Mouse (Mus musculus) thymus, adult 2 months (tissue): Measurements from ENCODE around the gene Bid. TPM values are rescaled to one million over a fixed set of nuclear protein-coding genes. Genes with fewer than 3 reads are reported as not detected.
A peak's percentile ranks its signal among the peaks of the same experiment; 100 is the strongest.
"Not testable (repeated sequence)": the region's sequence is repeated elsewhere in the genome, so short reads cannot be mapped to it uniquely, and the experiment has no call there.

ENCODE experiments used
- DNase-seq: peaks from one replicate; pipeline ENCODE4 v3.0.0; 2021
- H3K27ac ChIP-seq: fragments of 200-500 bp; 2 replicates; pipeline ENCODE4 v1.5.1; 2012; ENCODE audit warnings: low read length, control low read depth; ENCODE audit not compliant: control insufficient read depth, insufficient read depth
- H3K27me3 ChIP-seq: fragments of 200-500 bp; 2 replicates; pipeline ENCODE4 v1.6.1; 2012; ENCODE audit warnings: mild to moderate bottlenecking, low read length, moderate library complexity, mixed read lengths; ENCODE audit not compliant: control insufficient read depth, insufficient read depth
- H3K36me3 ChIP-seq: fragments of 200-500 bp; 2 replicates; pipeline ENCODE4 v1.6.1; 2012; ENCODE audit warnings: mild to moderate bottlenecking, low read length, moderate library complexity; ENCODE audit not compliant: control insufficient read depth, insufficient read depth
- H3K4me1 ChIP-seq: fragments of 200-500 bp; replicated peaks from 2 replicates; pipeline ENCODE4 v1.6.1; 2012; ENCODE audit warnings: low read length; ENCODE audit not compliant: control insufficient read depth, insufficient read depth
- H3K4me3 ChIP-seq: fragments of 200-500 bp; 2 replicates; pipeline ENCODE4 v1.5.1; 2012; ENCODE audit warnings: mild to moderate bottlenecking, low read length, control low read depth, moderate library complexity; ENCODE audit not compliant: control insufficient read depth, insufficient read depth
- CTCF ChIP-seq: fragments of 200-500 bp; IDR thresholded peaks from 2 replicates; pipeline ENCODE4 v1.5.1; 2012; ENCODE audit warnings: mild to moderate bottlenecking, control low read depth, low read length, moderate library complexity, borderline replicate concordance; ENCODE audit not compliant: control insufficient read depth, poor library complexity, insufficient read depth; ENCODE audit errors: extremely low read depth
- POLR2A ChIP-seq: fragments of 200-500 bp; IDR thresholded peaks from 2 replicates; pipeline ENCODE4 v1.6.1; 2012; ENCODE audit warnings: mild to moderate bottlenecking, low read length, control low read depth, moderate library complexity; ENCODE audit not compliant: control insufficient read depth, poor library complexity, insufficient read depth; ENCODE audit errors: extremely low read depth
- WGBS: fragments of 180-500 bp; shearing (Covaris S2); methylation state at CpG from one replicate; pipeline ENCODE4 v1.1.7; 2018; 5-methylcytosine and 5-hydroxymethylcytosine counted together
- polyA plus RNA-seq: library from polyadenylated mRNA; depleted of rRNA; stranded (reverse); fragments of >200 nt; gene quantifications from 2 replicates; pipeline ENCODE4 v1.2.3, GENCODE M21; 2012

Gene Bid
- polyA plus RNA-seq, 1 experiment: 36.5 TPM

- Histone ChIP-seq H3K27me3 (no peaks in the 10 kb centered on the region), H3K4me3 (no peak overlapping the region), H3K4me1 (peaks cover 50% of the 10 kb centered on the region), H3K27ac (no peak overlapping the region), H3K36me3 (no peaks in the 10 kb centered on the region)
- WGBS: 95% methylated on average over 3 of the region's 3 CpGs
- DNase-seq: no peak
- TF ChIP-seq POLR2A (no peak), CTCF (no peak)
Measured at GRCm38 (mm10) chr6:120927765-120928164, 11.1 kb upstream of the Bid start.

- no peak overlapping the region for H3K4me3 ChIP-seq
- no peak overlapping the region for H3K27ac ChIP-seq
- TF ChIP-seq POLR2A: no peak
- TF ChIP-seq CTCF: no peak
- WGBS: 93% methylated on average over 2 of the region's 2 CpGs
- no peak for DNase-seq
- H3K4me1 ChIP-seq: peaks cover 41% of the 10 kb centered on the region
- no peaks in the 10 kb centered on the region for H3K36me3 ChIP-seq
- no peaks in the 10 kb centered on the region for H3K27me3 ChIP-seq
Measured at GRCm38 (mm10) chr6:120926880-120927279, 10.2 kb upstream of the Bid start.

DNA sequence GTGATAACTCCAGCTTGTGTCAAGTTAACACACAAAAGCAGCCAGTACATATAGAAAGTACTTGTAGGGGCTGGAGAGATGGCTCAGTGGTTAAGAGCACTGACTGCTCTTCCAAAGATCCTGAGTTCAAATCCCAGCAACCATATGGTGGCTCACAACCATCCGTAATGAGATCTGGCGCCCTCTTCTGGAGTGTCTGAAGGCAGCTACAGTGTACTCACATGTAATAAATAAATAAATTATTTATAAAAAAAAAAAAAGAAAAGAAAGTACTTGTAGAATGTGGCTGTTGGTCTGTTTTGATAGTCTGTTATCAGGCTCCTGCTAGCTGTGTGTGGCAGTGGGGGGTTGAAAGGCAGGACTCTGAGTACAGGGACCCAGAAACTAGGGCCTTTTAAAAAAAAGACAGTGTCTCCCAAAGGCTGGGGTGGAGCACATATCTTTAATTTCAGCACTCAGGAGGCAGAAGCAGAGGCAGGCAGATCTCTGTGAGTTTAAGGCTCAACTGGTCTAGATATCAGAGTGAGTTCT lies 8.2 kb upstream of the Bid start:
- not testable (repeated sequence) for H3K27ac ChIP-seq, H3K27me3 ChIP-seq, DNase-seq, H3K4me3 ChIP-seq, H3K36me3 ChIP-seq
- H3K4me1 ChIP-seq: peaks cover 24% of the 10 kb centered on the region
- WGBS: 80% methylated on average over 2 of the region's 2 CpGs

DNA sequence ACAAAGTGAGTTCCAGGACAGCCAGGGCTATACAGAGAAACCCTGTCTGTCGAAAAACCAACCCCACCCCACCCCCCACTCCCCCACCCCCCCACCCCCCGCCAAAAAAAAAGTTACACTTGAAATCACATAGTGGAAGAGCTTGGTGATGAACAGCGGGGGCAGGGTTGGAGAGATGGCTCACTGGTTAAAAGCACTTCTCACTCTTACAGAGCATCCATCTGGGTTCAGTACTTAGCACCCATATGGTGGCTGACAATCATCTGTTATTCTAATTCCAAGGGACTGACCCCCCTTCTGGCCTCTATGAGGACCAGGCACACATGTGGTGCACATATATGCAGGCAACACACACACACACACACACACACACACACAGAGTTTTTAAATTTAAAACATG lies 1.3 kb upstream of the Bid start:
- no peak overlapping the region for H3K4me3 ChIP-seq
- 76% methylated on average over 3 of the region's 3 CpGs for WGBS
- H3K36me3 ChIP-seq: no peaks in the 10 kb centered on the region
- peaks cover 29% of the 10 kb centered on the region for H3K4me1 ChIP-seq
- TF ChIP-seq POLR2A (no peak), CTCF (no peak)
- DNase-seq: no peak
- H3K27ac ChIP-seq: no peak overlapping the region
- H3K27me3 ChIP-seq: no peaks in the 10 kb centered on the region

DNA sequence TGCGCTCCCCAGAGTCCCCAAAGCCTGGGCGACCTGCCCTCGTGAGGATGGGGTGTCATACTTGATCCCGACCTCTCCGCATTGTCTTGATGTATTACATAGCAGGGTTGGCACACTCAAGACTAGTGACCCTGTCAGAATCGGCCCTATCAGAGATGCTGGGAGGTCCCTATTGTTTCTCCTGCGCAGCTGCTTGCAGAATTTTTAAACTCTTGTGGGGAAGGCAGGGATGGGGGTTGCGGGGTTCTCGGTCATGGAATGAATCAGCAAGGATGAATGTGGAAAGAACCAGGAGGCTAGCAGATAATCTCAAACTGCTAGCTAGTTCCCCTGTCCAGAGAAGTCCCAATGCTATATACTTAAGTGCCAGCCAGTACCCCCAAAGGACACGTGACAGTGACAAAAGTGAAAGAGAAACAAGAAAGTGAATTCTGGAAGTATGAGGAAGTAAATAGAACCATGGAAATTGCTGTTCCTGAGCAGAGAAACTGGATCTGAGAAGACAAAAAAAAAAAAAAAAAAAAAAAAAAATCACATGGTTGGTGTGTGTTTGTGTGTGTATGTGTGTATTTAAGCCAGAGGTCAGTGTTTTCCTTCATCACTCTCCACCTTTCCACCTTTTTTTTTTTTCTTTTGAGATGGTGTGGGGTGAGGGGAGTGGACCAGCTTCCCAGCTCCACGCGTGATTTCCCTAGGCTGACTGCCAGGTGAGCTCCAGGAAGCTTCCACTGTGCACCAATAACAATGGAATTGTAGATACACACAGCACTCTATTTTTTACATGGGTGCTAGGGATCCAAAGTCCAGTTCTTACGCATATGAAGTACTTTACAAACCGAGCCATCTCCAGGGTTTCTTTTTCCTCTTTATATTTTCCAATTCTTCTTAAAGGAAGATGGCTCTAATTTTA lies 574 bp upstream of the Bid start:
- Histone ChIP-seq H3K4me3 (peak overlapping the region; percentile 98), H3K4me1 (peaks cover 31% of the 10 kb centered on the region)
- H3K27me3 ChIP-seq, DNase-seq, H3K36me3 ChIP-seq, H3K27ac ChIP-seq: not testable (repeated sequence)
- WGBS: 22% methylated on average over 13 of the region's 14 CpGs

DNA sequence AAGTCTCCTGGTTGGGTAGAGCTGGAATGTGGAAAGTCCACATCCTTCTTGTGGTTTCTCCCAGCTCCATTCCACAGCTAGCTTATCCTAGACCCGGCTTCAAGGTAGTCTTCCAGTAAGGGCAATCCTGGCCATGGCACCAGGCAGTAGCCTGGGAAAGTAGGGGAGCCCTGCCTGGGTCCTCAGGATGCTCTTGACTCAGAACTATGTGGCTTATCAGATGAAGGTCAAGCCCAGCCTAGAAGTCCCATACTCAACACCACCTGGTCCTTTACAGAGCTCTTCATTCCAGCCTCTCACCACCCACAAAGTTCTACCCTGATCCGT lies 1.0 kb downstream of the Bid start:
- no peak for DNase-seq
- H3K36me3 ChIP-seq: no peaks in the 10 kb centered on the region
- no peak overlapping the region for H3K27ac ChIP-seq
- WGBS: 29% methylated on average over 2 of the region's 2 CpGs
- no peaks in the 10 kb centered on the region for H3K27me3 ChIP-seq
- peak overlapping the region; percentile 6 for H3K4me3 ChIP-seq
- peaks cover 45% of the 10 kb centered on the region for H3K4me1 ChIP-seq
- TF ChIP-seq CTCF: 0 out of 2 replicates have a peak, but pooled peaks have one; percentile 5
- no peak for TF ChIP-seq POLR2A
